Mouse (Mus musculus) liver, adult 10 weeks (tissue): Measurements from ENCODE around the gene Gm49721. TPM values are rescaled to one million over a fixed set of nuclear protein-coding genes. Genes with fewer than 3 reads are reported as not detected.

ENCODE experiments used
- polyA plus RNA-seq: library from polyadenylated mRNA; stranded (reverse); fragments of 350-450 nt; fragmentation: Illumina TruSeq; extraction: RNeasy Lipid Tissue Mini Kit (QIAGEN cat#74804); gene quantifications from one replicate; pipeline ENCODE4 v1.2.3, GENCODE M21; 2014; ENCODE audit warnings: low read depth, low replicate concordance

The Gm49721 gene
- polyA plus RNA-seq, result not detected

GRCm38 (mm10) chr17:6978287-6979248, at the start of gene Gm49721:
Gm49721 (plus strand) TSS chr17:6978904.

GRCm38 (mm10) chr17:6947984-6948768, 30.5 kb upstream of the Gm49721 start, which contains the start of gene Rsph3b:
Rsph3b (minus strand) TSS chr17:6948682.

GRCm38 (mm10) chr17:6960776-6961175, 17.9 kb upstream of the Gm49721 start, which contains the start of gene Tagap1:
Tagap1 (minus strand) TSS chr17:6961156.

GRCm38 (mm10) chr17:6970334-6970733, 8.4 kb upstream of the Gm49721 start, which contains the start of gene Rnaset2b:
Rnaset2b (plus strand) TSS chr17:6970634.

GRCm38 (mm10) chr17:7025257-7025656, 46.6 kb downstream of the Gm49721 start, which contains the start of gene Gm1604a:
Gm1604a (plus strand) TSS chr17:7025568.

Other genes starting within 250 kb of the Gm49721 start
- 2.9 TPM for gene Ezr, start 196.1 kb upstream of the Gm49721 start, polyA plus RNA-seq
- 15.0 TPM for gene Rsph3b, start 30.2 kb upstream of the Gm49721 start, polyA plus RNA-seq
- gene Tagap1, start 17.7 kb upstream of the Gm49721 start, polyA plus RNA-seq, result 10.0 TPM
- 245 TPM for gene Rnaset2b, start 8.3 kb upstream of the Gm49721 start, polyA plus RNA-seq
- not detected for gene Gm1604a, start 46.7 kb downstream of the Gm49721 start, polyA plus RNA-seq
- 0.16 TPM for gene Rps6ka2, start 191.2 kb downstream of the Gm49721 start, polyA plus RNA-seq